Mouse (Mus musculus): ENCODE measurements around the gene Fam3c.

GRCm38 (mm10) chr6:22298059-22298458 lies 58.0 kb downstream of the Fam3c start:
- TF ChIP-seq POLR2A (IDR thresholded peaks at IDR 0.05; ENCODE audit: insufficient read length, low read depth) (no peak), MAX (IDR thresholded peaks at IDR 0.05; ENCODE audit: low read depth) (no peak), POLR2AphosphoS2 (IDR thresholded peaks at IDR 0.05; ENCODE audit: insufficient read length, low read depth) (no peak), CEBPB (IDR thresholded peaks at IDR 0.05; ENCODE audit: insufficient read depth, poor library complexity, severe bottlenecking) (no peak), E2F4 (IDR thresholded peaks at IDR 0.05; ENCODE audit: insufficient read depth) (no peak), TCF12 (IDR thresholded peaks at IDR 0.05; ENCODE audit: insufficient read depth, poor library complexity, severe bottlenecking) (no peak)
